Mouse (Mus musculus): Measurements from ENCODE around the gene Gdf10. TPM values are rescaled to one million over a fixed set of nuclear protein-coding genes. Genes with fewer than 3 reads are reported as not detected.

The Gdf10 gene
- polyA plus RNA-seq, 1 experiment from 2014 or later, result 2.4 TPM

DNA sequence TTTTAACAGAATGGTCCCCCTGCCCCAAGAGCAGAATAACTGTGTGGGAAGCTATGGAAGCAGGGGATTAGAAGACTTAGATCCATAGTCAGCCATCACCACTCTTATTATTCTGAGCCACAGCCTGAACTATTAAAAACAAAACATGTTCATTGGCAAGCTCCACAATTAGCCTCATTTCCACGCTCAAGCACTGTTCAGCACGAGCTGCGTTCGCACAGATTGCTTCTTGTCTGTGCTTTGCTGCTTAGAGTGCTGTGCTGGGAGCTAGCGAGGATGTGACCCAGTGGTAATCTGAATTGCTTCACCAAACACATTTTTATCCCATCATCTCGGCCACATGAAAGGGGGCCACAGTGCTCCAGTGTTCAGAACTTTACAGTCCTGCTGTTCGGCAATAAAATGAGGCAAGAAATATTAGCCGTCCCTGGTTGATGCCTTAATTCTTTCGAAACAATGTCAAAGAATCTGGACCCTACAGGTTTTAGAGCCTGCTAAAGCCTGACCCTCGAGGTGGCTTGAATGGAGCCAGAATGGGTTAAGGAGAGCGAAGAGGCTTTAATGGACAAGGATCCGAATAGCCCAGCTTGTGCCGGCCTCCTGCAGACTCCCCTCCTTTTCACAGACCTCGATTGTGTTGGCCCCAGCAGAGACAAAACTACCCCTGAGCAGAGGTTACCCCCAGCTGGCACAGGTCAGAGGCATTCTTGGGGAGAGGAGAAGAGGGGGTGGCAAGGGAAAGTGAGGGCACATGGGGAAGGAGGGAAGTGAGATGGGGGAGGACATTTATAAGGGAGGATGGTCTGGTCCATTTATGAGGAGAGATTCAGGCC lies 2.4 kb upstream of the Gdf10 start:
- Histone ChIP-seq H3K4me2 (ENCODE audit: low read depth, low read length, severe bottlenecking) (no peak overlapping the region; the same call in 1 of the 2 replicates), H3K4me1 (replicated peaks; ENCODE audit: control insufficient read depth, insufficient read depth, low read length) (peaks cover 18% of the 10 kb centered on the region), H3K4me3 (ENCODE audit: low read depth, low read length) (no peak overlapping the region), H3K9ac (ENCODE audit: low read length) (no peak overlapping the region; the same call in 1 of the 2 replicates), H3K9me3 (ENCODE audit: control insufficient read depth, low read length) (no peaks in the 10 kb centered on the region), H3K27me3 (ENCODE audit: control insufficient read depth, insufficient read depth, low read length) (peaks cover 25% of the 10 kb centered on the region), H3K27ac (ENCODE audit: low read depth, low read length) (no peak overlapping the region), H3K36me3 (ENCODE audit: control insufficient read depth, insufficient read depth, low read length) (no peaks in the 10 kb centered on the region)
- WGBS, result 3% methylated on average over 14 of the region's 14 CpGs
- ATAC-seq (replicated peaks; ENCODE audit: low FRiP score) (peak; percentile 39; the same call in 1 of the 2 replicates), DNase-seq (ENCODE audit: low spot score) (no peak)

DNA sequence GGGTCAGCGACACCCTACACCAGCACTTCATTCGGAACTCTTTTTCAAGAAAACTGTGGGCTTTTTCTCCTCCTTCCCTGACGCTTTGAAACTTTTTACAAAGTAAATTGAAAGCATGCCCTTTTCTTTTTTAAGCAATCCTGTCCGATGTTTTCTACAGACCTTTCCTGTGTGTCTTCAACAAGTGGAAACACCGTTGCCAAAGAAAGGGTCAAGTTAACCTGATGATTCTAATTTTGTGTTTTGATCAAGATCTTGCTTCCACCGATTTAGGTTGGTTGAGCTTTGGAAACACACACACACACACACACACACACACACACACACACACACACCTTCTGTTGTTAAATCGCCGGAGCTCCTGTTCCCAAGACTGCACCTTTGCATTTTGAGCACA lies 618 bp upstream of the Gdf10 start:
- H3K4me2 ChIP-seq (ENCODE audit: low read depth, low read length, severe bottlenecking), result peak overlapping the region; percentile 94
- no peak overlapping the region for H3K27ac ChIP-seq (ENCODE audit: low read depth, low read length)
- ATAC-seq (replicated peaks; ENCODE audit: low FRiP score) (no peak), DNase-seq (ENCODE audit: low spot score) (no peak)
- H3K4me1 ChIP-seq (replicated peaks; ENCODE audit: control insufficient read depth, insufficient read depth, low read length), result peaks cover 18% of the 10 kb centered on the region
- H3K9me3 ChIP-seq (ENCODE audit: control insufficient read depth, low read length), result no peaks in the 10 kb centered on the region
- no peaks in the 10 kb centered on the region for H3K36me3 ChIP-seq (ENCODE audit: control insufficient read depth, insufficient read depth, low read length)
- H3K4me3 ChIP-seq (ENCODE audit: low read depth, low read length), result peak overlapping the region; percentile 59
- H3K27me3 ChIP-seq (ENCODE audit: control insufficient read depth, insufficient read depth, low read length), result peaks cover 25% of the 10 kb centered on the region
- WGBS, result 8% methylated on average over 8 of the region's 8 CpGs
- H3K9ac ChIP-seq (ENCODE audit: low read length), result peak overlapping the region; percentile 56; the same call in 1 of the 2 replicates

DNA sequence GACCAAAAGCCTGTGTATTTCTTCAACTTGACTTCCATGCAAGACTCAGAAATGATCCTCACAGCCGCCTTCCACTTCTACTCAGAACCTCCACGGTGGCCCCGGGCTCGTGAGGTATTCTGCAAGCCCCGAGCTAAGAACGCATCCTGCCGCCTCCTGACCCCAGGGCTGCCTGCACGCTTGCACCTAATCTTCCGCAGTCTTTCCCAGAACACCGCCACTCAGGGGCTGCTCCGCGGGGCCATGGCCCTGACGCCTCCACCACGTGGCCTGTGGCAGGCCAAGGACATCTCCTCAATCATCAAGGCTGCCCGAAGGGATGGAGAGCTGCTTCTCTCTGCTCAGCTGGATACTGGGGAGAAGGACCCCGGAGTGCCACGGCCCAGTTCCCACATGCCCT lies 8.5 kb downstream of the Gdf10 start:
- no peak overlapping the region for H3K27ac ChIP-seq (ENCODE audit: low read depth, low read length)
- no peaks in the 10 kb centered on the region for H3K27me3 ChIP-seq (ENCODE audit: control insufficient read depth, insufficient read depth, low read length)
- H3K4me2 ChIP-seq (ENCODE audit: low read depth, low read length, severe bottlenecking), result no peak overlapping the region
- ATAC-seq (replicated peaks; ENCODE audit: low FRiP score) (no peak), DNase-seq (ENCODE audit: low spot score) (no peak)
- H3K4me1 ChIP-seq (replicated peaks; ENCODE audit: control insufficient read depth, insufficient read depth, low read length), result no peaks in the 10 kb centered on the region
- no peaks in the 10 kb centered on the region for H3K36me3 ChIP-seq (ENCODE audit: control insufficient read depth, insufficient read depth, low read length)
- WGBS, result 68% methylated on average over 17 of the region's 17 CpGs
- no peak overlapping the region for H3K4me3 ChIP-seq (ENCODE audit: low read depth, low read length)
- no peak overlapping the region for H3K9ac ChIP-seq (ENCODE audit: low read length)
- H3K9me3 ChIP-seq (ENCODE audit: control insufficient read depth, low read length), result no peaks in the 10 kb centered on the region

DNA sequence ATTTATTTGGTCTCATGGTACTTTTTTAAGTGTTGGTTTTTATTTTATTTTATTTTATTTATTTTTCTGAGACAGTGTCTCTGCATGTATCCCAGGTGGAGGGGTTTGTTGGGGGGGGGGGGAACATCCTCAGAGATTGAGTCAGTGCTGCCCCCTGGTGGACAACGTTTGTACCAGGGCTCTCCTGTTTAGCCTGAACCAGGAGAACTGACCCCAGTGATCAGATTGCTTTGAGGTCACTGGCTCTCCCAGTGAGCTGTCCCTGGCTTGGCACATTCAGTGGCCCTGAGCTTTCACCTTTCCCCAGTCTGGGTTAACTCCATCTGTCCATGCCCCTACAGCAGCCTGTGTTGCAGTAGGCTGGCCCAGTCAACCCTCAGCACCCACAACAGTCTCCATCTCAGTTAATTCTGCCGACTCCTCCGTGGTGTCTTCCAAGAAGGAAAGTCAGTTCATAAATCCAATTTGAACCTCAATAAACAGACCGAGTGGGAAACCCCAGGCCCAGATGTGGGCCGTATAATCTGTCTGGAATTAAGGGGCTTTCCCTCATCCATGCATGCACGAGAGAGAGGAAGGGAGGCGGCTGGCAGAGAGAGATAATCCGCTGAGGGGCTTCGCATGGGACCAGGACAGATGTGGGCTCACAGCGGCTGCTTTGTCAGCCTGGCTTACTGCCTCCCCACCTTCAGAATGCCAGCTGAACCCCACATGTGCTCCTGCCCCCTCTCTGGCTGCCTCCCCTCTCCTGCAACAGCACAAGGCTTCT lies 9.7 kb downstream of the Gdf10 start:
- peak; percentile 76 for DNase-seq (ENCODE audit: low spot score)
- ATAC-seq (replicated peaks; ENCODE audit: low FRiP score), result 0 out of 2 replicates have a peak, but pooled peaks have one; percentile 10
- H3K36me3 ChIP-seq (ENCODE audit: control insufficient read depth, insufficient read depth, low read length), result no peaks in the 10 kb centered on the region
- no peak overlapping the region for H3K4me2 ChIP-seq (ENCODE audit: low read depth, low read length, severe bottlenecking)
- no peaks in the 10 kb centered on the region for H3K4me1 ChIP-seq (replicated peaks; ENCODE audit: control insufficient read depth, insufficient read depth, low read length)
- no peaks in the 10 kb centered on the region for H3K9me3 ChIP-seq (ENCODE audit: control insufficient read depth, low read length)
- no peak overlapping the region for H3K9ac ChIP-seq (ENCODE audit: low read length)
- no peak overlapping the region for H3K4me3 ChIP-seq (ENCODE audit: low read depth, low read length)
- 66% methylated on average over 10 of the region's 10 CpGs for WGBS
- no peak overlapping the region for H3K27ac ChIP-seq (ENCODE audit: low read depth, low read length)
- no peaks in the 10 kb centered on the region for H3K27me3 ChIP-seq (ENCODE audit: control insufficient read depth, insufficient read depth, low read length)

DNA sequence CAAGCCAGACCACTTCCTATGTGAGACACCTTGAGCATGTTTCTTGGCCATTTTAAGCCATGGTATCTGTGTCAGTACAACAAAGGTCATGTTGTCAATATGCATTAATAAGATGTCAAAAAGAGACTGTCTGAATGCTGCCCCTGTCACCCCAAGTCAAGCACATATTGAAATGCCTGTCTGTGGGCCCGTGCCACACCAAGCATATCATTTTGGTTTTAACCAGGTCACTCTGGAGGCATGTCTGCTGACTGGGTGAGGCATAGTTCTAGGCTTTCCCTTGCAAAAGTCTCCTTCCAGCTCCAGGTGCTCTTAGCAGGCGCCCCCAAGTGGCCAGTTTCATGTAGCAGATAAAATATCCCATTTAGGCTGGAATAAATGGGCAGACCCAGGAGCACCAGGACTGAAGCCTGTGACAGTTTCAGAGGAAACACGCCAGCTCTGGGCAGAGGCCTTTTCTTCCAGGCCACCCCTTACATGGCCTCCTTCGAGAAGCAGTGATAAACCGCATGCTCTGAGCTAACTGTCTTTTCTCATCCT lies 10.5 kb downstream of the Gdf10 start:
- WGBS, result 46% methylated on average over 5 of the region's 5 CpGs
- DNase-seq (ENCODE audit: low spot score) (peak; percentile 71), ATAC-seq (replicated peaks; ENCODE audit: low FRiP score) (0 out of 2 replicates have a peak, but pooled peaks have one; percentile 12)

DNA sequence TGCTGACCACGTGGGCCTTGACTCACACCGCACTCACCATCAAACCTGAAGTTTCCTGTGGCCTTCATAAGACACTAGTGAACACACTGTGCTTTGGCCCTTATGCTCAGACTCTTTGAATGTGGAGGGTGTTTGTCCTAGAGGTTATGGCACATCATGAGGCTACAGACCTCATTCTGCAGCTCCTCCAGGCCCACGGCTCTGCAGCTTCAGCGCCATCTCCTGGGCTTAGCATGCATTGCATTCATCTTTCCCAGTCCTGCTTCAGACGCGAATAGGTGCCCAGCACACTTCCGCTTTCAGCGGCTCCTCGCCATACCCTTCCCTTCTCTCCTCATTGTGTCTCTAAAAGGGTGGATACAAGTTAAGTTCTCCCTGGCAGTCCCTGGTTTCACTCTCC lies 15.7 kb downstream of the Gdf10 start:
- peak; percentile 87 for DNase-seq (ENCODE audit: low spot score)
- Histone ChIP-seq H3K9me3 (ENCODE audit: control insufficient read depth, low read length) (no peaks in the 10 kb centered on the region), H3K4me2 (ENCODE audit: low read depth, low read length, severe bottlenecking) (peak overlapping the region; percentile 19; the same call in 1 of the 2 replicates), H3K36me3 (ENCODE audit: control insufficient read depth, insufficient read depth, low read length) (no peaks in the 10 kb centered on the region), H3K9ac (ENCODE audit: low read length) (no peak overlapping the region), H3K4me1 (replicated peaks; ENCODE audit: control insufficient read depth, insufficient read depth, low read length) (no peaks in the 10 kb centered on the region), H3K27ac (ENCODE audit: low read depth, low read length) (no peak overlapping the region), H3K27me3 (ENCODE audit: control insufficient read depth, insufficient read depth, low read length) (no peaks in the 10 kb centered on the region), H3K4me3 (ENCODE audit: low read depth, low read length) (no peak overlapping the region)
- 0 out of 2 replicates have a peak, but pooled peaks have one; percentile 18 for ATAC-seq (replicated peaks; ENCODE audit: low FRiP score)
- WGBS, result 31% methylated on average over 9 of the region's 9 CpGs

More for the DNA sequence above, 10.5 kb downstream of the Gdf10 start:
- Histone ChIP-seq H3K27me3 (ENCODE audit: control insufficient read depth, insufficient read depth, low read length) (no peaks in the 10 kb centered on the region), H3K4me3 (ENCODE audit: low read depth, low read length) (no peak overlapping the region), H3K4me2 (ENCODE audit: low read depth, low read length, severe bottlenecking) (no peak overlapping the region), H3K9me3 (ENCODE audit: control insufficient read depth, low read length) (no peaks in the 10 kb centered on the region), H3K4me1 (replicated peaks; ENCODE audit: control insufficient read depth, insufficient read depth, low read length) (no peaks in the 10 kb centered on the region), H3K27ac (ENCODE audit: low read depth, low read length) (no peak overlapping the region), H3K36me3 (ENCODE audit: control insufficient read depth, insufficient read depth, low read length) (no peaks in the 10 kb centered on the region), H3K9ac (ENCODE audit: low read length) (no peak overlapping the region)

DNA sequence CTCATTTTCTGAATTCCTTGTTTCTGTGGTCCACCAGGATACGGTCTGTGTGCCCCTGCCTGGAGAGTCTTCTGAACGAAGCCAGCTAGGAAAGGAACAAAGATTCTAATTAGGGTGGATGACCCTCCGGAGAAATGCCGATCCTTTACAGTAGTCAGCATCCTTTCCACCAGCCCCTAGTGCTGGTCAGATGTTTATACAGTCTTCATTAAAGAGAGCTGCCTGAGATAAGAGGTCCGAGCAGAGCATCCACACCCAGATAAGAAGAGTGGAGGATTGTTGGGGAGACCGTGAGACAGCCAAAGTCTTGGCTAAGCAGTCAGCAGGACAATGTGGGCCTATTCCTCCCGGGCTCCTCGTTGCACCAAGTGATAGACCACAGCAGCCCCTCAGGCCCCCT lies 17.4 kb downstream of the Gdf10 start, which contains the start of gene Gdf2:
Gene Gdf2, plus strand, starts transcription at position 301 of the 400 bp plus-strand sequence.
- no peak within 1 kb of the TSS for H3K4me2 ChIP-seq (ENCODE audit: low read depth, low read length, severe bottlenecking)
- no peaks in the 10 kb centered on the region for H3K27me3 ChIP-seq (ENCODE audit: control insufficient read depth, insufficient read depth, low read length)
- no peak within 1 kb of the TSS for H3K9ac ChIP-seq (ENCODE audit: low read length)
- no peak for ATAC-seq (replicated peaks; ENCODE audit: low FRiP score)
- no peak within 1 kb of the TSS for H3K27ac ChIP-seq (ENCODE audit: low read depth, low read length)
- no peak for DNase-seq (ENCODE audit: low spot score)
- H3K36me3 ChIP-seq (ENCODE audit: control insufficient read depth, insufficient read depth, low read length), result no peaks in the 10 kb centered on the region
- no peak within 1 kb of the TSS for H3K4me3 ChIP-seq (ENCODE audit: low read depth, low read length)
- no peaks in the 10 kb centered on the region for H3K4me1 ChIP-seq (replicated peaks; ENCODE audit: control insufficient read depth, insufficient read depth, low read length)
- 80% methylated on average over 8 of the region's 8 CpGs for WGBS
- no peaks in the 10 kb centered on the region for H3K9me3 ChIP-seq (ENCODE audit: control insufficient read depth, low read length)

DNA sequence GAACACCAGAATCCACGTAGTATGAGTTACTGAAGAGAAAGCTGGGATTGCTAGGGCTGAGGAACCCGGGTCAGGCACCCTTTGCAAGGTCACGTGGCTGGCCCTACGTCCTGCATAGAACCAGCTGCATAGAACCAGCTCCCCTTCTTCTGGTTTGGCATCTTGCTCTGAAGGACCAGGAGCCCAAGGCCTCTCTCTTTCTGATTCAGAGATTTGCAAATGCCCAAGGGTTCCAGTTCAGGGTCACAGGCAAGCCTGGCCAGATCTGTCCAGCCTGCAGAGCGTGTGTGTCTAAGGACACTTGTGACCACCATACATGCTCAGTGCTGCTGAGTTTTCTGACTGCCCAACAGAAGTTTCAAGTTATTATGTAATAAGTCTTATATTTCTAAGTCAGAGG lies 18.8 kb downstream of the Gdf10 start:
- 87% methylated on average over 5 of the region's 5 CpGs for WGBS
- Histone ChIP-seq H3K27me3 (ENCODE audit: control insufficient read depth, insufficient read depth, low read length) (no peaks in the 10 kb centered on the region), H3K4me3 (ENCODE audit: low read depth, low read length) (no peak overlapping the region), H3K4me2 (ENCODE audit: low read depth, low read length, severe bottlenecking) (no peak overlapping the region), H3K9ac (ENCODE audit: low read length) (no peak overlapping the region), H3K4me1 (replicated peaks; ENCODE audit: control insufficient read depth, insufficient read depth, low read length) (no peaks in the 10 kb centered on the region), H3K36me3 (ENCODE audit: control insufficient read depth, insufficient read depth, low read length) (no peaks in the 10 kb centered on the region), H3K9me3 (ENCODE audit: control insufficient read depth, low read length) (no peaks in the 10 kb centered on the region), H3K27ac (ENCODE audit: low read depth, low read length) (no peak overlapping the region)
- ATAC-seq (replicated peaks; ENCODE audit: low FRiP score) (no peak), DNase-seq (ENCODE audit: low spot score) (no peak)
